In the genomic region with DNA sequence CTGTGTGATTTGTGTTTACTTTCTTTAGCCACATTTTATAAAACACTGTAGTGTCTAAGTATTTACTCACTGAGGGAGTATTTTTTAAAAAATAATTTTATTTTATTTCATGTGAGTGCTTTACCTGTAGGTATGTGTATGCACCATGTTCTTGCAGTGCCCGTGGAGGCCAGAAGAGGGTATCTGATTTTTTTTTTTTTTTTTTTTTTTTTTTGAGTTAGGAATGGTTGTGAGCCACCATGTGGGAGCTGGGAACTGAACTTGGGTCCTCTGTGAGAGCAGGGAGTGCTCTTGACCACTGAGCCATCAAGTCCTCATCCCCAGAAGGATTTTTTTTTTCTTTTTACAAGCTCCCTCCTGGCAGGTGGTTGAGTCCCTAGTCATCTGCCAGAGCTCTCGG, we compare ENCODE assay signal across 20 mouse cellular contexts. TPM values are rescaled to one million over a fixed set of nuclear protein-coding genes. Genes with fewer than 3 reads are reported as not detected.
A peak's percentile ranks its signal among the peaks of the same experiment; 100 is the strongest.
DNase-seq lines count a peak whose midpoint lies in the region; ATAC-seq and TF ChIP-seq lines count a peak whose summit lies in the region.
"Had no signal": no experiment of that assay in that cellular context is flagged by ENCODE, and none has a peak within 500 bp of the region (broad histone marks: within the 10 kb centered on the region; RNA-seq: fewer than 3 reads in every experiment).

No protein-coding gene starts in this region.

- peaks cover under 1% of the 10 kb centered on the region; the same call in 1 of the 2 replicates for H3K4me1 ChIP-seq in intestine, embryonic 14.5 days (replicated peaks; ENCODE audit: control insufficient read depth, insufficient read depth, low read length)
- H3K4me1 ChIP-seq in intestine, postnatal 0 days (replicated peaks; ENCODE audit: control insufficient read depth, insufficient read depth, low read length): no peaks in the 10 kb centered on the region
- H3K4me1 ChIP-seq in brown adipose tissue, adult 24 weeks (ENCODE audit: control insufficient read depth, insufficient read depth, insufficient read length, low read length): peaks cover 39% of the 10 kb centered on the region

- no peak overlapping the region for H3K27ac ChIP-seq in intestine, embryonic 14.5 days (ENCODE audit: low read depth)
- no peak overlapping the region for H3K27ac ChIP-seq in intestine, postnatal 0 days (ENCODE audit: low read depth, low read length)
- H3K27ac ChIP-seq in brown adipose tissue, adult 24 weeks (replicated peaks; ENCODE audit: low read depth, low read length): peak overlapping the region; percentile 40
- H3K27ac ChIP-seq: embryonic facial prominence, embryonic 13.5 days; forebrain, embryonic 12.5 days; heart, embryonic 13.5 days; hindbrain, embryonic 12.5 days had no signal

- DNase-seq in cerebellum, adult 11-12 months: peak; percentile 29
- no peak for DNase-seq in cerebellum, postnatal 4 days (ENCODE audit: low spot score in 2 of 2)
- DNase-seq in intestine, embryonic 14.5 days (ENCODE audit: low spot score): peak; percentile 21
- DNase-seq in spleen, postnatal 4 days (ENCODE audit: low spot score in 2 of 2): no peak
- DNase-seq: adrenal gland, adult 2 months; adrenal gland, postnatal 25 days; B cell, adult 2 months; forebrain, postnatal 0 days; gastrocnemius, postnatal 14 days; heart, postnatal 4 days had no signal

- no peaks in the 10 kb centered on the region for H3K36me3 ChIP-seq in intestine, embryonic 14.5 days (ENCODE audit: control insufficient read depth, insufficient read depth, low read length)
- no peaks in the 10 kb centered on the region for H3K36me3 ChIP-seq in intestine, postnatal 0 days (ENCODE audit: control insufficient read depth, insufficient read depth)
- H3K36me3 ChIP-seq: embryonic facial prominence, embryonic 13.5 days; forebrain, embryonic 12.5 days; heart, embryonic 13.5 days; hindbrain, embryonic 12.5 days had no signal

- no peak for TF ChIP-seq CTCF in intestine, postnatal 0 days (IDR thresholded peaks at IDR 0.05; ENCODE audit: low read depth)

- WGBS in intestine, embryonic 14.5 days: 92% methylated on average over 2 of the region's 2 CpGs
- 90% methylated on average over 2 of the region's 2 CpGs for WGBS in intestine, postnatal 0 days

- no peaks in the 10 kb centered on the region for H3K27me3 ChIP-seq in intestine, embryonic 14.5 days (replicated peaks; ENCODE audit: control insufficient read depth, insufficient read depth, low read length)
- H3K27me3 ChIP-seq in intestine, postnatal 0 days (replicated peaks; ENCODE audit: control insufficient read depth, insufficient read depth, low read length): no peaks in the 10 kb centered on the region
- H3K27me3 ChIP-seq: embryonic facial prominence, embryonic 13.5 days; forebrain, embryonic 12.5 days; heart, embryonic 13.5 days; hindbrain, embryonic 12.5 days had no signal

- H3K4me3 ChIP-seq in intestine, embryonic 14.5 days (ENCODE audit: low read depth, low read length): no peak overlapping the region
- no peak overlapping the region for H3K4me3 ChIP-seq in intestine, postnatal 0 days (ENCODE audit: low read depth, low read length)
- H3K4me3 ChIP-seq in brown adipose tissue, adult 24 weeks (ENCODE audit: insufficient read depth, low read depth, low read length): no peak overlapping the region
- H3K4me3 ChIP-seq: embryonic facial prominence, embryonic 13.5 days; forebrain, embryonic 12.5 days; heart, embryonic 13.5 days; hindbrain, embryonic 12.5 days had no signal

- H3K9ac ChIP-seq in intestine, embryonic 14.5 days (ENCODE audit: low read length): no peak overlapping the region
- no peak overlapping the region for H3K9ac ChIP-seq in intestine, postnatal 0 days (ENCODE audit: low read depth, low read length)
- H3K9ac ChIP-seq: forebrain, embryonic 12.5 days; forebrain, postnatal 0 days; heart, embryonic 13.5 days; hindbrain, embryonic 12.5 days had no signal

- H3K9me3 ChIP-seq in intestine, embryonic 14.5 days (ENCODE audit: control insufficient read depth, low read length): no peaks in the 10 kb centered on the region
- no peaks in the 10 kb centered on the region for H3K9me3 ChIP-seq in intestine, postnatal 0 days (ENCODE audit: control insufficient read depth)
- H3K9me3 ChIP-seq: embryonic facial prominence, embryonic 13.5 days; forebrain, embryonic 12.5 days; heart, embryonic 13.5 days; hindbrain, embryonic 12.5 days had no signal

- no peak for ATAC-seq in intestine, embryonic 14.5 days (replicated peaks; ENCODE audit: low FRiP score, low TSS enrichment, low read depth)
- no peak for ATAC-seq in intestine, postnatal 0 days
- ATAC-seq in CD4-positive, CD25-positive, alpha-beta regulatory T cell, adult 4 months: peak; percentile 18
- ATAC-seq: forebrain, postnatal 0 days; hindbrain, embryonic 16.5 days had no signal

- H3K4me2 ChIP-seq in intestine, embryonic 14.5 days (ENCODE audit: low read length): no peak overlapping the region
- H3K4me2 ChIP-seq in intestine, postnatal 0 days (replicated peaks; ENCODE audit: low read depth): no peak overlapping the region
- H3K4me2 ChIP-seq: embryonic facial prominence, embryonic 13.5 days; forebrain, embryonic 12.5 days; heart, embryonic 13.5 days; hindbrain, embryonic 12.5 days had no signal

RNA-seq across cellular contexts. Expression of gene Vps13c, which starts 5.9 kb away (rescaled TPM):
- 7.2 and 7.9 TPM in 2 replicates for polyA plus RNA-seq in intestine, embryonic 14.5 days (2014; fragmentation: Nextera tagmentation; extraction: Ambion mirVana)
- polyA plus RNA-seq in intestine, postnatal 0 days (2015; fragmentation: Nextera tagmentation; extraction: Ambion mirVana): 2.6 and 3.5 TPM in 2 replicates
- 10 to 100 TPM; 21.6 to 27.3 TPM for polyA plus RNA-seq in CD4-positive, CD25-positive, alpha-beta regulatory T cell, adult 4 months (2017; shearing (Covaris generic))
- polyA plus RNA-seq in brown adipose tissue, adult 24 weeks (2012; ENCODE audit: insufficient read depth, insufficient read length, missing spikeins): 25.8 and 27.5 TPM in 2 replicates

RNA-seq across cellular contexts. Expression of gene C2cd4a, which starts 14.0 kb away (rescaled TPM):
- polyA plus RNA-seq in intestine, embryonic 14.5 days (2014; fragmentation: Nextera tagmentation; extraction: Ambion mirVana): 1.6 and 2.0 TPM in 2 replicates
- polyA plus RNA-seq in intestine, postnatal 0 days (2015; fragmentation: Nextera tagmentation; extraction: Ambion mirVana): 0.48 and 0.69 TPM in 2 replicates
- polyA plus RNA-seq in CD4-positive, CD25-positive, alpha-beta regulatory T cell, adult 4 months (2017; shearing (Covaris generic)): not detected
- not detected in 2 replicates for polyA plus RNA-seq in brown adipose tissue, adult 24 weeks (2012; ENCODE audit: insufficient read depth, insufficient read length, missing spikeins)
- polyA plus RNA-seq: forebrain, embryonic 12.5 days; heart, postnatal 0 days; hindbrain, embryonic 12.5 days; inflammation-experienced regulatory T-cells, adult 6 months had no signal

Comparison
In these comparisons a context has a peak if more than half of its experiments do, and no peak if none do; other contexts are left out.
1. DNase-seq: peak in cerebellum, adult 11-12 months (single experiment) and intestine, embryonic 14.5 days (single experiment); none in cerebellum, postnatal 4 days (0 of 2) and spleen, postnatal 4 days (0 of 2).